Mouse (Mus musculus): Measurements from ENCODE around the gene Dock7.

DNA sequence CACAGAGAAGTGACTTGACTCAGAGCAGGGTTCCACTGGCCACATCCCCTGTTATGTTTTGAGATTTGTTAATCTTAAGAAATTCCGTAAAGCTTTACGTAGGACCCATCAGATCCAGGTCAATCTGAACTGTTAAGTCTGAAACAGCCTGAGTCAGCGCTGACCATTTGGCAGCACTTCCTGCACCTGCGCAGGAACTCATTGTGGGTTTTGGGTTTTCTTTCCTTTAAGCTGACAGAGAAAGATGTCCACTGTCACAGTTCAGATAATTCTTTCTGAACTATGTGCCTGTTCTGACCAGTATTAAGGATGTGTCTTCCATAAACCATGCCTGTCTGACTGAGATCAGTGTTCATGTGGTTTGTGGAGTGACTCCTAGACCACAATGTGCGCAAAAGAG is 48.2 kb upstream of the Dock7 start:
- TF ChIP-seq EP300 (IDR thresholded peaks at IDR 0.05; ENCODE audit: low read depth) (no peak), CTCF (IDR thresholded peaks at IDR 0.05; ENCODE audit: low read depth) (no peak)
